Mouse (Mus musculus): ENCODE results near the gene Zbed4. TPM values are rescaled to one million over a fixed set of nuclear protein-coding genes. Genes with fewer than 3 reads are reported as not detected.

Zbed4 gene
- polyA plus RNA-seq, 1 experiment from 2014 or later, result 25.0 TPM

Other genes with a start within 250 kb of the Zbed4 start
- not detected in 2 replicates for gene Zdhhc25, start 151.4 kb upstream of the Zbed4 start, polyA plus RNA-seq (2014; fragmentation: Nextera tagmentation; extraction: Ambion mirVana)
- 27.0 and 27.9 TPM in 2 replicates for gene Brd1, start 17.4 kb upstream of the Zbed4 start, polyA plus RNA-seq (2014; fragmentation: Nextera tagmentation; extraction: Ambion mirVana)
- gene Alg12, start 67.7 kb downstream of the Zbed4 start, polyA plus RNA-seq (2014; fragmentation: Nextera tagmentation; extraction: Ambion mirVana), result 8.4 and 8.8 TPM in 2 replicates
- gene Creld2, start 68.0 kb downstream of the Zbed4 start, polyA plus RNA-seq (2014; fragmentation: Nextera tagmentation; extraction: Ambion mirVana), result 65.5 and 65.8 TPM in 2 replicates
- gene Pim3, start 110.5 kb downstream of the Zbed4 start, polyA plus RNA-seq (2014; fragmentation: Nextera tagmentation; extraction: Ambion mirVana), result 49.1 and 52.9 TPM in 2 replicates
- 0.17 TPM in 1 of 2 replicates, not detected in the other for gene Ttll8, start 202.8 kb downstream of the Zbed4 start, polyA plus RNA-seq (2014; fragmentation: Nextera tagmentation; extraction: Ambion mirVana)
- 20.5 and 22.9 TPM in 2 replicates for gene Mlc1, start 227.3 kb downstream of the Zbed4 start, polyA plus RNA-seq (2014; fragmentation: Nextera tagmentation; extraction: Ambion mirVana)
- not detected in 2 replicates for gene Mov10l1, start 231.2 kb downstream of the Zbed4 start, polyA plus RNA-seq (2014; fragmentation: Nextera tagmentation; extraction: Ambion mirVana)

All from forebrain, embryonic 14.5 days (tissue).